Mouse (Mus musculus) liver, adult 2 months (tissue): ENCODE data around the gene Adamtsl3. TPM values are rescaled to one million over a fixed set of nuclear protein-coding genes. Genes with fewer than 3 reads are reported as not detected.

Experiments
- DNase-seq: peaks from one replicate; pipeline ENCODE4 v3.0.0-alpha.2; 2011; ENCODE audit warnings: low read depth, low spot score; ENCODE audit errors: extremely low read depth
- H3K27ac ChIP-seq: fragments of 200-500 bp; replicated peaks from 2 replicates; pipeline ENCODE4 v1.5.1; 2012; ENCODE audit warnings: low read depth, mild to moderate bottlenecking, control low read depth, inconsistent platforms, low read length; ENCODE audit not compliant: insufficient read depth
- H3K27me3 ChIP-seq: fragments of 200-500 bp; 2 replicates; pipeline ENCODE4 v1.6.1; 2012; ENCODE audit warnings: mild to moderate bottlenecking, moderate library complexity, low read length, inconsistent platforms; ENCODE audit not compliant: control insufficient read depth, insufficient read depth
- H3K36me3 ChIP-seq: fragments of 200-500 bp; 2 replicates; pipeline ENCODE4 v1.6.1; 2012; ENCODE audit warnings: low read length, inconsistent platforms; ENCODE audit not compliant: control insufficient read depth, insufficient read depth
- H3K4me1 ChIP-seq: fragments of 200-500 bp; 2 replicates; pipeline ENCODE4 v1.6.1; 2011; ENCODE audit warnings: low read length; ENCODE audit not compliant: control insufficient read depth, insufficient read depth
- H3K4me3 ChIP-seq: fragments of 200-500 bp; 2 replicates; pipeline ENCODE4 v1.5.1; 2011; ENCODE audit warnings: low read depth, mild to moderate bottlenecking, control low read depth, low read length, moderate library complexity; ENCODE audit not compliant: insufficient read depth
- H3K79me2 ChIP-seq: fragments of 200-500 bp; 2 replicates; pipeline ENCODE4 v1.6.1; 2012; ENCODE audit warnings: inconsistent platforms, mild to moderate bottlenecking, low read length, moderate library complexity; ENCODE audit not compliant: control insufficient read depth, insufficient read depth
- H3K9ac ChIP-seq: fragments of 200-500 bp; 2 replicates; pipeline ENCODE4 v1.6.1; 2012; ENCODE audit warnings: low read depth, mild to moderate bottlenecking, control low read depth, inconsistent platforms, low read length
- CTCF ChIP-seq: fragments of 200-500 bp; IDR thresholded peaks from 2 replicates; pipeline ENCODE4 v1.5.1; 2011; ENCODE audit warnings: low read depth, low read length, control low read depth
- POLR2A ChIP-seq: fragments of 200-500 bp; IDR thresholded peaks from 2 replicates; pipeline ENCODE4 v1.6.1; 2011; ENCODE audit warnings: low read length, control low read depth; ENCODE audit not compliant: insufficient read depth; ENCODE audit errors: extremely low read depth
- WGBS: fragments of 180-500 bp; shearing (Covaris S2); methylation state at CpG from one replicate; pipeline ENCODE4 v1.1.7; 2018; 5-methylcytosine and 5-hydroxymethylcytosine counted together
- polyA plus RNA-seq: library from polyadenylated mRNA; depleted of rRNA; stranded (reverse); fragments of >200 nt; gene quantifications from 2 replicates; pipeline ENCODE4 v1.2.3, GENCODE M21; 2012
- total RNA-seq: library from RNA; depleted of rRNA; stranded (reverse); fragments of >200 nt; gene quantifications from 2 replicates; pipeline ENCODE4 v1.2.3, GENCODE M21; 2014

Adamtsl3 gene
- total and polyA plus RNA-seq, 2 experiments = 0.09 to 0.11 TPM

DNA sequence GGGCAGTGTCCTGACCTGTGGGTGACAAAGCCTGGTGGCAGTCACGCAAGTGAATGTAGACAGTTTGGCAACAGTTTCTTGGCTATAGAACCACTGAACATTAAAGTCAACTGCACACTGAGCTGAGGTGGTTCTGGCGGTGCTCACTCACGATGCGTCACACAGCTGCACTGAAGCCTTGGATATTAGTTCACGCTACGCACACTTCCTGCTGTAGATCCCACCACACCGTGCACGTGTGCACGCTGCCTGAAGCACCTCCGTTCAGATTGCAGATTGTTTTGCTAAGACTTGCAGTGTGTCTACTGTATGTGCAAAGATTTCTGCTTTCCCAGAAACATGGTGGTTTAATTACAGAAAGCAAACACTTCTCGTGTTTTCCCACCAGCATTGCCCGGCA is 17.0 kb upstream of the Adamtsl3 start:
- Histone ChIP-seq H3K9ac (no peak overlapping the region), H3K79me2 (no peaks in the 10 kb centered on the region), H3K36me3 (no peaks in the 10 kb centered on the region), H3K27me3 (no peaks in the 10 kb centered on the region), H3K27ac (no peak overlapping the region), H3K4me1 (no peaks in the 10 kb centered on the region), H3K4me3 (no peak overlapping the region)
- TF ChIP-seq CTCF (no peak), POLR2A (no peak)
- DNase-seq = no peak
- WGBS = 88% methylated on average over 12 of the region's 12 CpGs

DNA sequence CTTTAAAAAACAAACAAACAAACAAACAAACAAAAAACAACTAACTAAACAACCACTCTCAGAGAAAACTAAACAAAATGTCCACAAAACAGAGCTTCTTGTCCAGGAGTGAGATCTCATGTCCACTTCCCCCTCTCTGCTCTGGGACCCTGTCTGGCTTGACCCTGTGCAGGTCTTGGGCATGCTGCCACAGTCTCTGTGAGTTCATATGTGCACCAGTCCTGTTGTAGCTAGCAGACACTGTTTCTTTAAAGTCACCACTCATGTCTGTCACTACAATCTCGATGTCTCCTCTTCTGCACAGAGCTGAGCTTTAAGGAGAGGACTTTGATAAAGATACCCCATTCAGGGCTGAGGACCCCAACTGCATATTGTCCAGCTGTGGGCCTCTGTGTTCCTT is 8.9 kb upstream of the Adamtsl3 start:
- Histone ChIP-seq H3K4me3 (no peak overlapping the region), H3K9ac (no peak overlapping the region), H3K4me1 (no peaks in the 10 kb centered on the region), H3K27ac (no peak overlapping the region), H3K36me3 (no peaks in the 10 kb centered on the region), H3K27me3 (no peaks in the 10 kb centered on the region), H3K79me2 (no peaks in the 10 kb centered on the region)
- 63% methylated on average over 1 of the region's 1 CpGs for WGBS
- TF ChIP-seq CTCF (no peak), POLR2A (no peak)
- DNase-seq = no peak

DNA sequence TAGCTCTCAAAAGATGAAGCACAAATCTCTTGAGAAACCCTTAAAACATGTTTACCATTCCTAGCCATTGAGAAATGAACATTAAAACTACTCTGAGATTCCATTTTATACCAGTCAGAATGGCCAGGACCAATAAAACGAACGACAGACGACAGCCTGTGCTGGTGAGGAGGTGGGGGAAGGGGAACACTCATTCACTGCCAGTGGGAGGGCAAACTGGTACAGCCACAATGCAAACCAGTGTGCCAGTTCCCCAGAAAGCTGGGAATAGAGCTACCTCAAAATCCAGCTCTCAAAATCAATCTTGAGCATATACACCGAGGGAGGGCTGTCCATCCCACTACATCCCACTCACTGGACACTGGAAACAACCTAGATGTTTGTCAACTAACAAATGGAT is 8.3 kb upstream of the Adamtsl3 start:
- Histone ChIP-seq H3K4me3 (no peak overlapping the region), H3K4me1 (no peaks in the 10 kb centered on the region), H3K27ac (no peak overlapping the region), H3K9ac (no peak overlapping the region), H3K36me3 (no peaks in the 10 kb centered on the region), H3K27me3 (no peaks in the 10 kb centered on the region), H3K79me2 (no peaks in the 10 kb centered on the region)
- no peak for DNase-seq
- 50% methylated on average over 4 of the region's 4 CpGs for WGBS
- no peak for TF ChIP-seq POLR2A
- no peak for TF ChIP-seq CTCF

DNA sequence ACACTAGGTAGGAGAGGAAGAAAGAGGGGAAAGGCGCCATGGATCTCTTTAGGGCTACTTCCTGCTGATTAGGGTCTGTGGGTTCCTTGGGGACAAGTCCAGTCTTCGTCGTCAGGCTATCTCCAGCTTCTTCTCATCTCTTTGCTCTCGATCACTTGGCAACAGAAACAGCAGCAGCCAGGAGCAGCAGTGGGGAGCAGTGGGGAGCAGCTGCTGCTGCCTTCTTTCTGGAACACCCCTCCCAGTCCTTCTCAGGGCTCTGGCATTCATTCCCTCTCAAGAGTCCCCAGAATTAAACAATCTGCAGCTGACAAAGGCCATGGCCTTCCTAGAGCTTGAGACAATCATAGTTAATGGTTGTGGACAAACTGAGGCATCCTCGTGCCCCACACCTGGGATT is 7.6 kb upstream of the Adamtsl3 start:
- H3K36me3 ChIP-seq = no peaks in the 10 kb centered on the region
- H3K79me2 ChIP-seq = no peaks in the 10 kb centered on the region
- no peak for TF ChIP-seq POLR2A
- no peak for TF ChIP-seq CTCF
- H3K27ac ChIP-seq = no peak overlapping the region
- H3K27me3 ChIP-seq = no peaks in the 10 kb centered on the region
- no peak overlapping the region for H3K4me3 ChIP-seq
- H3K9ac ChIP-seq = no peak overlapping the region
- WGBS = 51% methylated on average over 5 of the region's 5 CpGs
- DNase-seq = no peak
- no peaks in the 10 kb centered on the region for H3K4me1 ChIP-seq

DNA sequence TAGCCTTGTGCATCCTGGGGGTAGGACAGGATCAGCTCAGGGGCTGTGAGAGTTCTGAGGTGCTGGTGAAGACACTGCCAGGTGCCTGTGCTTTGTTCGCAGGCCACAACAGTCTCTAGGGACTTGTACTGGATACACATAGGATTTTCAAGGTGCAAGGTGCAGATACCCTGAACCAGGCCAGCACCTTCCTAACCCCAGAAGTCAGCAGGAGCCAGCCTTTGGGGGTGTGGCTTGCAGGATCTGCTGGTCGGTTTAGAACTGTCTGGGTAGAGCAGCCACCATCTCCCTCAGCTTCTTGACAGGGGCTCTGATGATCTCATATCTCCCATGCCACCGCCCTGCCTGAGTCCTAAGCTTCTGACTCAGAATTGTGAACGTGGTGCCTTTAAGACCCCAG is 5.7 kb upstream of the Adamtsl3 start:
- H3K36me3 ChIP-seq = no peaks in the 10 kb centered on the region
- TF ChIP-seq CTCF = no peak
- TF ChIP-seq POLR2A = no peak
- 61% methylated on average over 4 of the region's 4 CpGs for WGBS
- no peak overlapping the region for H3K4me3 ChIP-seq
- H3K9ac ChIP-seq = no peak overlapping the region
- no peaks in the 10 kb centered on the region for H3K4me1 ChIP-seq
- H3K79me2 ChIP-seq = no peaks in the 10 kb centered on the region
- 0 out of 2 replicates have a peak, but pooled peaks cover 2% of the 10 kb centered on the region for H3K27me3 ChIP-seq
- no peak for DNase-seq
- H3K27ac ChIP-seq = no peak overlapping the region

DNA sequence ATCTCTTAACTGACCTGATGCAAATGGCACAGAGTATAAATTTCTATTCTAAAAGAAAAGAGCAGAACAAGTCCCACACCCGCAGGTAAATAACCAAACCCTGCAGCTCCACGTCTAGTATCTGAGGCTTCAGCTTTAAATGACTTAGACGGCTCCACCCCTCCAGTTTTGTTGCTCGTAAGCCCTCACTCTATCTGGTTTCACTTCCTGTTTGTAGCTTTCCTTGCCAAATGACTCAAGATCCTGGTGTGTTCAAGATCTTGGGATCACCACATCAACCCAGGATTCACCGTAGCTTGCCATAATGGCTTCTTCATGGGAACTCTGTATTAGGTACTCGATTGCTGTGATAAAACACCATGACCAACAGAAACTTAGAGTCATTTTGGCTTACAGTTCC is 4.6 kb upstream of the Adamtsl3 start:
- Histone ChIP-seq H3K27ac (no peak overlapping the region), H3K27me3 (peaks cover 10% of the 10 kb centered on the region; the same call in 1 of the 2 replicates), H3K36me3 (no peaks in the 10 kb centered on the region), H3K4me1 (no peaks in the 10 kb centered on the region), H3K79me2 (no peaks in the 10 kb centered on the region), H3K9ac (no peak overlapping the region), H3K4me3 (no peak overlapping the region)
- TF ChIP-seq POLR2A = no peak
- no peak for TF ChIP-seq CTCF
- no peak for DNase-seq
- WGBS = 55% methylated on average over 6 of the region's 6 CpGs
